Mouse (Mus musculus) MEL (cell line): ENCODE results near the gene Serinc5. TPM values are rescaled to one million over a fixed set of nuclear protein-coding genes. Genes with fewer than 3 reads are reported as not detected.

Experiments
- DNase-seq: peaks from one replicate; pipeline ENCODE4 v3.0.0; 2011; ENCODE audit warnings: low read depth, low spot score
- H3K27ac ChIP-seq: 2 replicates; pipeline ENCODE4 v1.5.1; 2012; ENCODE audit warnings: low read depth, mild to moderate bottlenecking, control low read depth, low read length, moderate library complexity; ENCODE audit not compliant: control insufficient read depth
- H3K27me3 ChIP-seq, 2 experiments: fragments of 150-350 bp in 1 of 2; sonication (generic) in 1 of 2; 2 replicates each; pipeline ENCODE4 v1.6.1; 2012; ENCODE audit warnings: low read length in 2 of 2, mild to moderate bottlenecking in 2 of 2, improper control_type of control experiment in 1 of 2, moderate library complexity in 1 of 2; ENCODE audit not compliant: insufficient read depth in 2 of 2, control insufficient read depth in 1 of 2
- H3K36me3 ChIP-seq, 2 experiments: 2 replicates each; pipeline ENCODE4 v1.6.1; 2012 to 2014; ENCODE audit warnings: low read length in 2 of 2, improper control_type of control experiment in 1 of 2, inconsistent platforms in 1 of 2, mild to moderate bottlenecking in 1 of 2; ENCODE audit not compliant: insufficient read depth in 2 of 2, control insufficient read depth in 1 of 2
- H3K4me1 ChIP-seq, 2 experiments: fragments of 150-350 bp in 1 of 2; sonication (generic) in 1 of 2; 2 replicates each; pipeline ENCODE4 v1.6.1; 2012; ENCODE audit warnings: low read length in 2 of 2, improper control_type of control experiment in 1 of 2, mild to moderate bottlenecking in 1 of 2; ENCODE audit not compliant: insufficient read depth in 2 of 2, control insufficient read depth in 1 of 2
- H3K4me3 ChIP-seq, 2 experiments: fragments of 150-350 bp in 1 of 2; sonication (generic) in 1 of 2; 2 replicates each; pipeline ENCODE4 v1.5.1; 2012; ENCODE audit warnings: low read depth in 2 of 2, low read length in 2 of 2, mild to moderate bottlenecking in 2 of 2, moderate library complexity in 2 of 2, control low read depth in 1 of 2, improper control_type of control experiment in 1 of 2; ENCODE audit not compliant: control insufficient read depth in 1 of 2, insufficient read depth in 1 of 2
- H3K79me2 ChIP-seq: 2 replicates; pipeline ENCODE4 v1.6.1; 2012; ENCODE audit warnings: mild to moderate bottlenecking, low read length, moderate library complexity; ENCODE audit not compliant: control insufficient read depth, poor library complexity, insufficient read depth
- H3K9ac ChIP-seq: 2 replicates; pipeline ENCODE4 v1.6.1; 2012; ENCODE audit warnings: low read depth, mild to moderate bottlenecking, control low read depth, low read length, moderate library complexity; ENCODE audit not compliant: control insufficient read depth, poor library complexity, severe bottlenecking
- H3K9me3 ChIP-seq: fragments of 150-350 bp; sonication (generic); replicated peaks from 2 replicates; pipeline ENCODE4 v1.6.1; 2012; ENCODE audit warnings: mild to moderate bottlenecking, low read length, improper control_type of control experiment, moderate library complexity; ENCODE audit not compliant: insufficient read depth
- EP300 ChIP-seq, 2 experiments: IDR thresholded peaks; 2 replicates each; pipeline ENCODE4 v1.6.1; 2011; ENCODE audit warnings: improper control_type of control experiment in 2 of 2, low read length in 2 of 2, low read depth in 1 of 2, mild to moderate bottlenecking in 1 of 2
- ETS1 ChIP-seq: IDR thresholded peaks from 2 replicates; pipeline ENCODE4 v1.6.1; 2012; ENCODE audit warnings: low read depth, mild to moderate bottlenecking, inconsistent platforms, low read length, improper control_type of control experiment, moderate library complexity
- GABPA ChIP-seq: IDR thresholded peaks from 2 replicates; pipeline ENCODE4 v1.6.1; 2012; ENCODE audit warnings: low read depth, mild to moderate bottlenecking, inconsistent platforms, low read length, improper control_type of control experiment, moderate library complexity
- GATA1 ChIP-seq: IDR thresholded peaks from 2 replicates; pipeline ENCODE4 v1.6.1; 2011; ENCODE audit warnings: low read depth, low read length, improper control_type of control experiment
- MAX ChIP-seq: IDR thresholded peaks from 2 replicates; pipeline ENCODE4 v1.6.1; 2011; ENCODE audit warnings: low read length, improper control_type of control experiment
- NELFE ChIP-seq: IDR thresholded peaks from 2 replicates; pipeline ENCODE4 v1.6.1; 2011; ENCODE audit warnings: low read depth, low read length, improper control_type of control experiment
- NRF1 ChIP-seq: IDR thresholded peaks from 2 replicates; pipeline ENCODE4 v1.6.1; 2014; ENCODE audit warnings: low read depth, mild to moderate bottlenecking, inconsistent platforms, low read length, improper control_type of control experiment, moderate library complexity; ENCODE audit not compliant: poor library complexity, insufficient read depth, severe bottlenecking
- POLR2A ChIP-seq, 2 experiments: IDR thresholded peaks; 2 replicates each; pipeline ENCODE4 v1.6.1; 2011 to 2012; ENCODE audit warnings: low read length in 2 of 2, mild to moderate bottlenecking in 2 of 2, control low read depth in 1 of 2, improper control_type of control experiment in 1 of 2, low read depth in 1 of 2, moderate library complexity in 1 of 2; ENCODE audit not compliant: control insufficient read depth in 1 of 2, insufficient read depth in 1 of 2, poor library complexity in 1 of 2
- POLR2AphosphoS2 ChIP-seq: IDR thresholded peaks from 2 replicates; pipeline ENCODE4 v1.6.1; 2011; ENCODE audit warnings: low read length, improper control_type of control experiment
- RCOR1 ChIP-seq: IDR thresholded peaks from 2 replicates; pipeline ENCODE4 v1.6.1; 2012; ENCODE audit warnings: low read depth, mild to moderate bottlenecking, inconsistent platforms, low read length, improper control_type of control experiment
- SIN3A ChIP-seq: IDR thresholded peaks from 2 replicates; pipeline ENCODE4 v1.6.1; 2012; ENCODE audit warnings: low read length, improper control_type of control experiment, inconsistent platforms
- TAL1 ChIP-seq: IDR thresholded peaks from 2 replicates; pipeline ENCODE4 v1.6.1; 2012; ENCODE audit warnings: mild to moderate bottlenecking, inconsistent platforms, low read length, moderate library complexity, mixed read lengths
- TBP ChIP-seq: IDR thresholded peaks from 2 replicates; pipeline ENCODE4 v1.8.0; 2011; ENCODE audit warnings: low read depth, low read length, improper control_type of control experiment
- TCF12 ChIP-seq: IDR thresholded peaks from 2 replicates; pipeline ENCODE4 v1.6.1; 2014; ENCODE audit warnings: low read depth, mild to moderate bottlenecking, inconsistent platforms, low read length, improper control_type of control experiment, moderate library complexity
- ZNF384 ChIP-seq: IDR thresholded peaks from 2 replicates; pipeline ENCODE4 v1.6.1; 2012; ENCODE audit warnings: low read depth, mild to moderate bottlenecking, inconsistent platforms, low read length, improper control_type of control experiment
- polyA plus RNA-seq, 2 experiments: library from polyadenylated mRNA; stranded (reverse) in 1 of 2; unstranded in 1 of 2; fragments of >175 nt in 1 of 2; fragments of >200 nt in 1 of 2; gene quantifications; 2 replicates each; pipeline versions ENCODE4 v1.2.1 to v1.2.4; 2012; ENCODE audit warnings: low replicate concordance in 2 of 2, low read depth in 1 of 2; ENCODE audit not compliant: insufficient read length in 2 of 2, insufficient read depth in 1 of 2, missing spikeins in 1 of 2
- total RNA-seq: library from RNA; depleted of rRNA; stranded (reverse); fragments of 300-350 nt; gene quantifications from 2 replicates; pipeline ENCODE4 v1.2.3, GENCODE M21; 2012

Gene Serinc5
- total and polyA plus RNA-seq, 3 experiments: 4.0 to 8.8 TPM; not detected in 1

DNA sequence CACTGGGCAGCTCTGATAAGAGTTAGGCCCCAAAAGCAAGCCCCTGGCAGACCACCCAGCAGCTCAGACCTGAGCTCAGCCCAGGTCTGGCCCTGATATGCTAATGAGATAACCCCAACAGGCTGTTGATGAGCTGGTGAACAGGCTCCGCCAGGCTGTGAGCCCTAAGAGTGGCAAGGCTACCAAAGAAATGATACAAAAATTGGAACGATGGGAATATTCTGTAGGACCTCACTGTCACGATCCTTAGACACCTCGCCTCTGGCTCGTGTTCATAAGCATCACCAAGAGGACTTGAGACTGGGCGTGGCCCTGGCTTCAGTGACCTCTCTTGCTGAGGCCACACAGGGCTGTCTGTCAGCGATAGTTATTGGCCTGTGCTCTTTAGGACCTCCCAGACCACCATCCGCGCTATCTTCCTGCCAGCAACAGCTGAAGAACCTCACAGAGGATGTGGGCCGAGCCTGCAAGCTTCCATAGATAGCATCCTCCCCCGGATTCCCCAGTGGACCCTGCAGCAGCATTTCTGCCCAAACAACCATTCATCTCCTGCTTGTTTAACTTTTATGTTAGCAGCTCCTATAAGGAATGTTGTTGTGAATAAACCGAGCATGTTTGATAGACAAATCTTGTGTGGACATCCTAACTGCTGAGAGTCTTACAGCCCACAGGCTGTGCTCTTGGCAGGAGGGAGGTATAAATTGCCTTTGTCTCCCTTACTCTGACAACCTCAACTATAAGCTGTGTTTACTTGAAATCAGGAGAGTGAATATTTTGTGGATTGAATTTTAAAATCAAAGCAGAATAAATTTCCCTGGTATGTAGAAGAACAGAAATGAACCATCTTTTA, 17.9 kb upstream of the Serinc5 start:
- DNase-seq: peak; percentile 79
- H3K27ac ChIP-seq: peak overlapping the region; percentile 30
- no peaks in the 10 kb centered on the region for H3K9me3 ChIP-seq
- no peak overlapping the region for H3K9ac ChIP-seq
- TF ChIP-seq TCF12 (peak; percentile 71), ETS1 (peak; percentile 26; the same call in 1 of the 2 replicates), GABPA (no peak), POLR2A (IDR thresholded peaks at IDR 0.05; ENCODE audit: control insufficient read depth in 1 of 2, insufficient read depth in 1 of 2, low read depth in 1 of 2, low read length in 2 of 2, poor library complexity in 1 of 2) (0 out of 4 replicates have a peak, but pooled peaks of 1 of the 2 experiments have one; percentile 34), SIN3A (peak; percentile 34; the same call in 1 of the 2 replicates), EP300 (IDR thresholded peaks at IDR 0.05; ENCODE audit: low read depth in 1 of 2, low read length in 2 of 2) (peak; percentile 60 to 80), ZNF384 (no peak), TAL1 (peak; percentile 50), RCOR1 (peak; percentile 7; the same call in 1 of the 2 replicates), NELFE (0 out of 2 replicates have a peak, but pooled peaks have one; percentile 15), TBP (peak; percentile 53; the same call in 1 of the 2 replicates), GATA1 (peak; percentile 81), POLR2AphosphoS2 (no peak), NRF1 (no peak)
- H3K4me3 ChIP-seq: peak overlapping the region; percentile 20 to 44; a peak in 3 of 4 replicates
- H3K4me1 ChIP-seq: peaks cover 9 to 12% of the 10 kb centered on the region in 2 experiments; a peak in 3 of 4 replicates
- H3K27me3 ChIP-seq: no peaks in the 10 kb centered on the region
- peaks cover 0 to 19% of the 10 kb centered on the region in 2 experiments; a peak in 2 of 4 replicates for H3K36me3 ChIP-seq
- H3K79me2 ChIP-seq: no peaks in the 10 kb centered on the region

DNA sequence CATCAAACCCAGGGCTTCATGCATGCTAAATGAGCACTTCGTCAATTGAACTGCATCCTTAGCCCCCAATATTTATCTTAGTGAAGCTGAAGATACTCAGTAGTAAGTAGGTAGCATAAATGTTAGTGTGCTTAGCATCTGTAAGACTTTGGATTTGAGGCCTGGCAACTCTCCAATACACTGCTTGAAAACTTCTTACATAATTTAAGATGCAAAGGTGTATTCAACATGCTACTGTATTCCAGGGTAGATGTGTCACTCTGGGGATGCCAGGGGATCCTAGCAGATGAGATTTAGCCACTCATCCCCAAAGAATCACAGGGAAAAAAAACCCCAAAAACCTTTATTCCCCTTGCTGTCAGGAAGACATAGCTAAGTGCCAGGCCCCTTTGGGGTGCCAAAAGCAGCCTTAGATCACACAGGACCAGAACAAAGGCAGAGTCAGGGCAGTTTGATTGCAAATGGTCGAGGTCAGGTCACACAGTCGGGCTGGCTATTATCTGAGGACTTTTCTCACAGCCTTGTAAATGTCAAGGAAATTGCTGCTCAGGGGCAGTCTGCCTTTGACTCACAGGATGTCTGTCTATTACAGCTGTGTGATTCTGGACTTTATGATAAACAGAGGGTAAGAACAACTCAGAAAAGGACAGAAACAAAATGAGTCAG, 17.0 kb upstream of the Serinc5 start:
- no peak overlapping the region for H3K27ac ChIP-seq
- no peak for DNase-seq
- no peak overlapping the region for H3K4me3 ChIP-seq
- TF ChIP-seq TAL1 (0 out of 2 replicates have a peak, but pooled peaks have one; percentile 7), MAX (no peak)
- no peaks in the 10 kb centered on the region for H3K79me2 ChIP-seq
- H3K9ac ChIP-seq: no peak overlapping the region
- H3K9me3 ChIP-seq: no peaks in the 10 kb centered on the region
- H3K4me1 ChIP-seq: peaks cover 9 to 15% of the 10 kb centered on the region in 2 experiments; a peak in 3 of 4 replicates
- H3K36me3 ChIP-seq: peaks cover 0 to 19% of the 10 kb centered on the region in 2 experiments; a peak in 2 of 4 replicates
- H3K27me3 ChIP-seq: no peaks in the 10 kb centered on the region
